Mouse (Mus musculus) frontal cortex, postnatal 14 days (tissue): ENCODE measurements around the gene Rbp7.

Experiments
- DNase-seq, 2 experiments: peaks; one replicate each; pipeline ENCODE4 v3.0.0; 2022; ENCODE audit warnings: low spot score in 2 of 2

Gene Rbp7

DNA sequence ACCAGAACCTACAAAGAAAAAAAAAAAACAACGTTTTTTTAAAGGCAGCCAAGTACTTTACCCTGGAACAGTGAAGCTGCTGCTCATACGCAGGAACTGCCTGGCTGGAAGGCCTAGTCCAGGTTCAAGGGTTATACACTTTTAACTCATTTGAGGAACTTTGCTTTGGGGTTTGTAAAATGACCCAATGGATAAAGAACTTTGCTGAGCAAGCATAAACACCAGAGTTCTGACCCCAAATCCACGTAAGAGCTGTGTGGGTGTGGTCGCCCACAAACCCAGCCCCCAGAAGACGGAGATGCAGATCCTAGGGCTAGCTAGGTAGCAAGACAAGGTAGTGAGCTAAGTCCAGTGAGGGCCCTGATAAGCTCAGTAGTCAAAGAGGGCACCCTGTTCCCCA is 47.3 kb downstream of the Rbp7 start:
- no peak for DNase-seq

DNA sequence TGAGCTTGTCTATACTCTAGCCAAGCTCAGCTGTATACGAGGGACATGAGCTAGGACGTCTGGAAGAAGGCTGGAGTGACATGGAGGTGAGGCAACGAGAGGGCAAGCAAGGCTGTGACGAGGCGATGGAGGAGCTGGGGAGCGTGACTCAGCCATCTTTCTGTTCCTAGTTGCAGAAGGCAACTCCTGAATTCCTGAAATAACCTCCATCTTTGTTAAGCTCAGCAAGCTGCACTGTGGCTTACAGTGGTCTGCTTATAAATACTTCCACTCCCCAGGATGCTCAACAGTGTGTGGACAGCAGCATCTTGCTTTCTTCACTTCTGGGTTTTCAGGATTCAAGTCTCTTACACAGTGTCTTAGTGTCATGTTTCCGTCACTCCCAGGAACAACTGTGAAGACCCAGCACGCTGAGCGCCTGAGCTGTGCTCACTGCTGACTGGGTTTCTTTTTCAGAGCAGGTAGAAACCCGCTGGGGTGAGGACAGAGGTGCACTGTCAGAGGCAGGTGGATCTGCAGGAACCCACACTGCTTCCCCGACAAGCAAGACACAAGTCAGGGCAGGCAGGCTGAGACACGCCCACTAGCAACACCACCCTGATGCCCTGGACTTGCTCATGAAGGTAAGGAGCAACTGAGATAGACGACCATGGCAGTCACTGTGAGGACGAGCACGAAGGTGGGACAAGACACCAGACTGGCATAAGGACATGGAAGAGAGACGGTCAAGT is 48.9 kb downstream of the Rbp7 start:
- no peak for DNase-seq

DNA sequence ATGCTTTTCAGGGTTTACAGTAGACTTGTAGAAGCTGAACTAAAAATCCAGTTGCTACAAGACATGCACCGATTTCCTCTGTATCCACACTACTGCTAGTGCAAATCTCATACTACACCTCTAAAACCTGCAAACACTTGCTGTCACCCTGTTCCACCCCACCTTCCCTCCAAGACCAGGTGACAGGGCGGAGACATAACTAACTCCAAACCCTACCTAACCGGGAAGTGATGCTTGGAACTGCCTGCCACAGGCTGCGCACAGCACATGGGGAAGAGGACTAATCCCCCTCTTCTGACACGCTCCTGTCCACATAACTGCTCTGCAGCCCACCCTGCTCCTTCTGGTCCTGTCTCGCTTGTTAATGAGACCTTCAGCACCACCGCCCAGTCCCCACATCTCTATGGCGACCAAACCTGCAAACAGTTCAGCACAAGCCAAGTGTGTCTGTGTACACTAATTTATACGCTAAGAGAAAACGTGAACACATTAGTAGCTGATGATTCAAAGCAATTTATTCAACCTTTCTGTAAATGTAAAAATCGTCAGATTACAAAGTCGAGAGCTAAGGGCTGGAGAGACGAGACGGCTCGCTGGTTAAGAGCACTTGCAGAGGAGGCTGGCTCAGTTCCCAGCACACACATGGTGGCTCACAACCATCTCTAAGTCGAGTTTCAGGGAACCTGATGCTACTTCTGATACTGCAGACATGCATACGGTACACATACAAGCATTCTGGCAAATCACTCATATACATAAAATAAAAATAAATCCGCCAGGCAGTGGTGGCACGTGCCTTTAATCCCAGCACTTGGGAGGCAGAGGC is 49.9 kb downstream of the Rbp7 start:
- DNase-seq, result no peak

- no peak for DNase-seq
Measured at GRCm38 (mm10) chr4:149403037-149403436, 51.7 kb downstream of the Rbp7 start.

DNA sequence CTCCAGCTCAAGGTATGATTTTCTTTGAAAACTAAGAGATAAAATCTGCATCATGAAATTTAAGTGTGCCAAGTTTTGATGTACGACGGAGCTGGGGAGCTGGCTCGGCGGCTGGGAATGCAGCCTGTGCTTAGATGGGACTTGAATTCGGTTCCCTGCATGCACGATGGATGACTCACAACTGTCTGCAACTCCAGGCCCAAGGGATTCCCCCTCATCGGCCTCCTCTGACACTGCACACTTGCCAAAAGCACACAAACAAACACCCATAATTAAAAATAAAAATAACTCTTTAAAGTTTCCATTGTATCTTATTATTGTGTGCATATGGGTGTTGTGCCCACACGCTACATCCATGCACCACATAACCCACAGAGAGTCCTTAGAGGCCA is 53.2 kb downstream of the Rbp7 start:
- DNase-seq, result no peak

- DNase-seq, result no peak
Measured at GRCm38 (mm10) chr4:149400878-149401590, 53.7 kb downstream of the Rbp7 start.
